Mouse (Mus musculus): ENCODE results near the gene 1600012H06Rik.
"Not testable (repeated sequence)": the region's sequence is repeated elsewhere in the genome, so short reads cannot be mapped to it uniquely, and the experiment has no call there.

Gene 1600012H06Rik

DNA sequence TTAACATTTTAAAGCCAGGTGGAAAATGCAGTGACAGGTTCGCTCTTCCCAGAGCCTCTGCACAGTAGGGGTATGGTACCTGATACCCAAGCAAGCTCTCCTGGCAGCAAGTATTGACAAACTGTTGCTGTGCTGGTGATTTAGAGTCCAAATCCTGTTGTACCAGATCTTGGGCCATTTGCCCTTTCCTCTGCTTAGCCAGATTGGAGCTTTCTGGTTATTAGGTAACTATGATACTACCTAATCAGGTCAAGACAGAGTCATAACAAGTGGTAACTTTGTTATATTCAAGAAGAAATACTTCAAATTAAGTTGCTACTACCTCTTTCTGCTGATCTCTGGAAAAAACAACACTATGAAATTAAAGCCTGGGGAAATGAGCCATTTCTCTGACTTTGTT, 1.6 kb downstream of the 1600012H06Rik start:
- DNase-seq (ENCODE audit: low spot score in 2 of 2): no peak

DNA sequence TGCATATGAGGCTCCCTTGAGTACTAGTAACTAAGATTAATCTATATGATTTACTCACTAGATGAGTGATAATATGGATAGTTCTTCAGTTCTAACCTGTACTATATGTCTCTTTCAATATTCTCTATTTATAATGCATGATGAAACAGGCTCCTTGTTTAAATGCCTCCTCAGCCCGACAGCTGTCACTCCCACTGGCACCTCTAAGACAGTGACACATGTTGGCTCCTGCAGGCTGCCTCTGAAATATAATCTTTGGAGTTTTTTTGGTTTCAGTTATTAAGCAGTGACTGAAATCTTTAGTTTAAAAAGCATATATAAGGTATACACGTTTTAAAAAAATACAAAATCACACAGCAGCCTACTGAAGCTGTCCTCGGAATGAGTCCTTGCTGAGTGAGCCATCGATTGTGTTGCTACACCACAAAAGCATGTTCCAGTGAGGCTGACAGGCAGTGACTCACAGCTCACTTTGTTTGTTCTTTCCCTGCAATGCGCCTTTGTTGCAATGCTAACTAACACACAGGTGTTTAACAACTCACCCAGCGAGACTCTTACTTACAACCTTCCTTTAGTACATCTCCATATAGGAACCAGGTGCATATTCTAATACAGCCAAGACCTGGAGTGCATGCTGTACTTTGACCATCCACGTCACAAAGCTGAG, 6.3 kb downstream of the 1600012H06Rik start:
- DNase-seq (ENCODE audit: low spot score in 2 of 2): no peak

DNA sequence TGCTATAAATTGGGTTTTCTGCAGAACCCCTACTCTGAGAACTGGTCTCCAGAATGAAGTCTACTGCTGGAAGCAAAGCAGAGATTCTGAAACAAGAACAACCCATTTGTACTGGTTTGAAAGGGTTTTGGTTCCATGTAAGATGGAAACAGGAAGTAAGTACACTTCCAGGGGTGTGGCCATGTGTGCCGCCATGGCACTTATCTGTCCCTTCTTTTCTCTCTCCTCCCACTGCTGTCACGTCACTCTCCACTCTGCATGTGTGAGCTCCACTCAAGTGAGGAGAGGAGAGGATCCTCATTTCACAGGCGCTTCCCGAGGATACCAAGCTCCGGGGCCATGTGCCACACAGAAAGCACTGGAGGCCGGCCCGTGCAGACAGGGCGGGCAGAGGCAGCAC, 10.5 kb downstream of the 1600012H06Rik start:
- DNase-seq (ENCODE audit: low spot score in 2 of 2): no peak

DNA sequence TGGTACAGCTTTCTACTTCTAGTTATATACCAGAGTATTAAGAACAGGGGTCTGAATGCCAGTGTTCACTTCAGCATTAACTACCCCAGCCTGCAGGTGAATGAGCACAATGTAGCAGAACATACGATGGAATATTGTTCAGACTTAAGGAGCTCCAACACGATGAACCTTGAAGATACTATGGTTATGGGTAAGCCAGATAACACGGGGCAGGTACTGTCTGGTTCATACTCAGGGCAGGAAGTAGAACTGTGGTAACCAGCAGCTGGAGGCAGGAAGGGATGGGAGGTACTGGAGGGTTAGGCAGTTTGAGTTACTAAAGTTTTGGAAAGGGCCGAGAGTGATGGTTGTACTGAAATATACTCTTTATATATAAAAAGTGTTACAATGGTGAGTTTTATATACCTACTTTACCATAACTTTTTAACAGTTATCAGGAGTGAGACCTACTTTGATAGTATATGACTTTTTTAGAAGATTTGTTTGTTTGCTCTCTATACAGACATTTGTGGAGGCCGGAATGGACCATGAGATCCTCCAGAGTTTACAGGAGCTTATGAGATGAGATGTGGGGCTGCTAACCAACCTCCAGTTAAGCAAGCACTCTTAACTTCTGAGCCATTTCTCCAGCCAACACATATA, 15.8 kb downstream of the 1600012H06Rik start:
- no peak for DNase-seq (ENCODE audit: low spot score in 2 of 2)

DNA sequence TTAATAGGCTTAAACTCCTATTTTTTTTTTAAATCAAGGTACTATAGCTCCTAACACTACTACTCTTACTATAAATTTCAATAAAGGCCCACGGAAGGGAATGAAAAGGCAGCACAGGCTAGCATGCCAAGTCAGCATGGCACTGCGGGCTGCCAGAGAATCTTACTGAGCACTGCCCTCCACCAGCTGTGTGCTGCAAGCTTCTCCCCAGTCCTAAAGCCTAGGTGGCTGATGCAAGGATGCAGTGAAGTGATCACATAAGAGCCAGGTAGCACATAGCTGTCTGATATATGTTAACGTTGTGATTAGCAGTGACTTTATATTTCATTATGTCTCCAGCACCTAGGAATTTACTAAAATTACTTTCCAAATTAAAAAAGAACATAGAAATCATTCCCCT, 17.0 kb downstream of the 1600012H06Rik start:
- DNase-seq (ENCODE audit: low spot score in 2 of 2): no peak

DNA sequence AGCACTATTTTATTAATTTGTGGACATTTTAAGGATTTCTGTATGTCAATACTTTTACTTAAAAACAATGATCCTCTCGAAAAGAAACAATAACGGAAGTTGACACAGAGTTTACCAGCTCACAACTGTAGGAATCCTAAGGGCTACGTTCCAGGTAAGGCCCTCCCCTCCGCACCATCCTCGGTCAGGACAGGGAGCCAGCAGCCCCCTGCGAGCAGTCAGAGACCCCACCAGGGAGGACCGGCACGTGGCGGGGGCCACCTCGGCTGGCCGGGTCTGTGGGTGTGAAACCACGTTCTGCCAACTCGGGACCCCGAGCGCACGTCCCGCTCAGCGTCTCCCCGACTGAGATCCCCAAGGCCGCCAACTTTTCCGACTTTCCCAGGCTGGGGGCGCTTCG, 17.5 kb downstream of the 1600012H06Rik start:
- no peak for DNase-seq (ENCODE audit: low spot score in 2 of 2)

DNA sequence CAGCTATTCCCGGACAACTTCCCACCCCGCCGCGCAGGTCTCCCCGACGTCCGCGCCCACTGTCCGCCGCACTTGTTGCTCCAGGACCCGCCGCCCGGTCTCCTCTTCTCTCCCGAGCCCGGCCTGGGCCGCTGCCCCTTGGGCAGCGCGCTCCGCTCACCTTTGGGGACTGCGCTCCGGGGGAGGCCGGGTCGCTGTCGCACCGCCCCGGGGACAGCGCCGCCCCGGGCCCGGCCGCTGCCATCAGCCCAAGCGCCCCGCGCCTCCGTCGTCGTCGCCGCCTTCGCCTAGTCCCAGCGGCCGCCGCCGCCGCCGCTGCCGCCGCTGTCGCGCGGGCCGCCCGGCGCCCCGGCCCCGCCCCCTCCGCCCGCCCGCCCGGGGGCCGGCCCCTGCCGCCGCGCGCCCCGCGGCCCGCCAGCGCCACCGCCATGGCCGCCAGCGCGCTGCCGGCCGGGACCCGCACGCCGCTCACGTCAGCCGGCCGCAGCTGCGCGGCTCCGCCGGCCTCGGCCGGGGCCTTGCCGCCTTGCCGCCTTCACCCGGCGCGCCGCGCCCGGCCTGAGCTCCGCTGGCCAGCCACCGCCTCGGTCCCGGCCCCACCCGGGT, 18.1 kb downstream of the 1600012H06Rik start, which contains the start of gene Phf10:
Gene Phf10, minus strand, starts transcription at position 323 of the 606 bp plus-strand sequence.
- peak in 1 of 2 experiments; percentile 11 for DNase-seq (ENCODE audit: low spot score in 2 of 2)

DNA sequence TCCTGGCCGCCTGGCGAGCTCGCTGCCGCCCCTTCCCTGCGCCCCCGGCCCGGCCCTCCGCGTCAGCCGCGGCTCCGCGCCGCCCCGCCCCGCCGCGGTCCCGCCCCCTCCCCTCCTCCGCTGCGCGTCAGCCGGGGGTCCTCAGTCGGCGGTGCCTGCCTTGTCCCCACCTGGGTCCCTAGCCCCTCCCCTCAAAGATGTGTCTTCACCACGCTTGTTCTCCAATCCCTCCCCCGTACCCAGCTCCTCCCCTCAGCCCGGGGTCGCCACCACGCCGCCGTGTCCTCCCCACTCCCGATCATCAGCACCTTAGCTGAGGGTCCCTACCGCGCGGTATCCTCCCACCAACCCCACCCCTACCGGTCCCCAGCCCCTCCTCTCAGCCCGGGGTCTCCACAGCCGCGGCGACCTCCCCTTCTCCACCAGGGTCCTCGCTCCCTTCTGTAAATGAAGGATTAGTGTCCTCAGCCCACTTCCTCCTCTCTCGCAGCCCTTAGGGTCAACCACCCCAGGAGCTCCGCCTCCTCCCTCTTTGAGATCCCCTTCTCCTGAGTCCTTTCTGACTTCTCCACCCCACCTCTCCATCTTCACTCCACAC, 18.7 kb downstream of the 1600012H06Rik start:
- DNase-seq (ENCODE audit: low spot score in 2 of 2): not testable (repeated sequence)

DNA sequence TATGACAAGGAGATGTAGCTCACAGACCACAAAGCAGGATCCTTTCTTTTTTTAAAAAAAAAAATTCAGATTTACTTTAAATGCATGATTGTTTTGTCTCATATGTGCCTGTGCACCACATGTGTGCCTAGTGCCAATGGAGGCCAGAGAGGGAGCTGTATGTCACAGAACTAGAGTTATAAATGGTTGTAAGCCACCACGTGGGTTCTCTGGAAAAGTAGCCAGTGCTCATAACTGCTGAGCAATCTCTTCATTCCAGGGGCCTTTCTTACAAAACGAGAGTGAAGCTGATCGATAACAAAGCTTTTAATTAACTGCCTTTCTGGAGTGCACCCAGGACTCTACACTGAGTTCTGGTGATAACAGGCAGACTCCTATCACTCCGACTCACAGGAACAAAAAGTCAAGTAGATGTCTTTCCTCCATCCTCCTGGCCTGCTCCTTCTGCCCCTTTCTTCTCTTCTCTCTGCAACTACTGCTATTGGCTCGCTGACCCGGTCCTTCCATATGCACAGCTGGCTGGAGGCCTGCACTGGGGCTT, 25.5 kb downstream of the 1600012H06Rik start:
- not testable (repeated sequence) for DNase-seq (ENCODE audit: low spot score in 2 of 2)

DNA sequence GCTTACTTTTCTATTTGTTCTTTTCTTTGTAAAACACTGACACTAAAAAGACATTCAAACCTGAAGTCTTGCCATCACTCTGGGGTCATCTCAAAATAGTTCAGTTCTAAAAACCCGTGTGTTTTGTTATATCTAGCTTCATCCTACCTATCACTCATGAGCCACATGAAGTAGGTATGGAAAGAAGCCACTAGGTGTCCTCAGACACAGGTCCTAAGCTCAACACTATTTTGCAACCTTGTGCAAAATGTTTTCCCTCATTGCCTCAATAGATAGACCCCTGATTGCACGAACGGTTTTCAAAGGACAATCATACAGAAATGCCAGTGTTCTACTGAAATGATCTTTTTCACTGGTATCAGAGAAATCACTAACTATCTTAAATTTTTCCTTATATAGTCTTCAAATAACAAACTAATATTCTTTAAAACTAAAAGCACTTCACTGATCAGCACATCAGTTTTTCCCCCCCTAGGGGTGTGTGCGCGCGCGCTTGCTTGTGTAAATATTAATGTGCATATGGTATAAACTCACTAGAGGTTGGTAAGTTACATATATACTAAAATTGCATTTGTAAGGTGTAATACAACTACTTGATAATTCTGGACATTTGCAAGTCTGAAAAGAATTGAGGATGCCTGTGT, 34.9 kb downstream of the 1600012H06Rik start:
- DNase-seq (ENCODE audit: low spot score in 2 of 2): not testable (repeated sequence)

DNA sequence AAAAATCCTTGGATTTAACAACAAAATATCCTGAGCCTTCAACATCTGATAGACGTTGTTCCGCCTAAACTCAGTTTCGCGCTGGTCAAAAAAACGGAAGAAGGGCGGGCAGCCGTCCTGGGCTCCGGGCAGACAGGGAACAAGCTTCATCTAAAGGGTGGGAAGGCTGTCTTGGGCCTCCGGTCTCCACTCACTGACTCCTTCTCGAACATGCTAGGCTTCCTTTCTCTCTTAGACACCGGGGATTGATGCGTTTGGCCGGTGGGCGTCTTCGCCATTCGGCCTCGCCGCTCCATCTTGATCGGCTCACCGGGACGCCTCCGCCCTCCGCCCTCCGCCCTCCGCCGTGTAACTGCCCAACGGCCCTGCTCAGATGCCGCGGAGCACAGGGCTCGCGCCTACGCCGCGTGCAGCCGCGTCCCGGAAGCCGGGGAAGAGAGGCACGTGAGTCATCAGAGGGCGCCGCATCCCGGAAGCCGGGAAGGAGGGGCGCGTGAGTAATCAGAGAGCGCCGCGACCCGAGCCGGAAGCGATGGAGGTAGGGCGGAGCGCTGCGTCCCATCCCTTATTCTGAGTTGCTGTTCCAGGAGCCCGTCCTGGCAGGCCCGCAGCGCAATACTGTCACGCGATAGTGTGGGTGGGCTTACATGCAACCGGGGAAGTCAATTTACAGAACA, 35.5 kb downstream of the 1600012H06Rik start, which contains the start of the genes 9030025P20Rik and Gm3417:
Gene 9030025P20Rik, plus strand, starts transcription at position 107 of the 677 bp plus-strand sequence.
Gene Gm3417, minus strand, starts transcription at position 429 of the 677 bp plus-strand sequence.
- DNase-seq (ENCODE audit: low spot score in 2 of 2): not testable (repeated sequence)

DNA sequence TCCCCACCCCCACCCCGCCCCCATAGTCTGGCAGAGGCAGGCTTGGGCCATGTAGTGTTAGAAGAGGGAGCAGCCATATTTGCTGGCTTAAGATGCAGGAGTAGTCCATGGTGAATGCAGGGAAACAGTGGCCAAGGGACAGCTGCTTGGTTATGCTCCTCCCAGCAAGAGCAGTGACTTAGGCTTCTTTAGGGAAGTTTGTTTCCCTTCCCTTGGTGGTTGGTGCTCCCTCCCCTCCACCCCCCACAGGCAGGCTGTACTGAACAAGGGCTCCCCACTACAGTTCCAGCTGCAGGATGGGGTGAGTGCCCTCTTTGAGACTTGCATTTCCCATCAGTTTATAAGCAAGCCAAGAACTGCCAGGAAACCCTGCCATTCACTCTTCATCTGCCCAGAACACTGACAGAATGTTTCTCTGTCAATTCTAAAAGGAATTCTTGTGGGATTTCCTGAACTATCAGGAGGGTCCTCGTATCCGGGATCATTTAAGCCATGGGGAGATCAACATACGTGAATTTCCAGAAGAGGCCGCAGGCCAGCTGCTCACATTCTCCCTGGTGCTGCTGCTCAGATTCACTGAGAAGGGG, 47.2 kb downstream of the 1600012H06Rik start:
- DNase-seq (ENCODE audit: low spot score in 2 of 2): peak in 1 of 2 experiments; percentile 5

DNA sequence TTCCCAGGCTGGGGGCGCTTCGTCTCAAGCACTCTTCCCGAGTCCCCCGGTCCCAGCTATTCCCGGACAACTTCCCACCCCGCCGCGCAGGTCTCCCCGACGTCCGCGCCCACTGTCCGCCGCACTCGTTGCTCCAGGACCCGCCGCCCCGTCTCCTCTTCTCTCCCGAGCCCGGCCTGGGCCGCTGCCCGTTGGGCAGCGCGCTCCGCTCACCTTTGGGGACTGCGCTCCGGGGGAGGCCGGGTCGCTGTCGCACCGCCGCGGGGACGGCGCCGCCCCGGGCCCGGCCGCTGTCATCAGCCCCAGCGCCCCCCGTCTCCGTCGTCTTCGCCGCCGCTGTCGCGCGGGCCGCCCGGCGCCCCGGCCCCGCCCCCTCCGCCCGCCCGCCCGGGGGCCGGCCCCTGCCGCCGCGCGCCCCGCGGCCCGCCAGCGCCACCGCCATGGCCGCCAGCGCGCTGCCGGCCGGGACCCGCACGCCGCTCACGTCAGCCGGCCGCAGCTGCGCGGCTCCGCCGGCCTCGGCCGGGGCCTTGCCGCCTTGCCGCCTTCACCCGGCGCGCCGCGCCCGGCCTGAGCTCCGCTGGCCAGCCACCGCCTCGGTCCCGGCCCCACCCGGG, 49.6 kb downstream of the 1600012H06Rik start:
- DNase-seq (ENCODE audit: low spot score in 2 of 2): not testable (repeated sequence)

DNA sequence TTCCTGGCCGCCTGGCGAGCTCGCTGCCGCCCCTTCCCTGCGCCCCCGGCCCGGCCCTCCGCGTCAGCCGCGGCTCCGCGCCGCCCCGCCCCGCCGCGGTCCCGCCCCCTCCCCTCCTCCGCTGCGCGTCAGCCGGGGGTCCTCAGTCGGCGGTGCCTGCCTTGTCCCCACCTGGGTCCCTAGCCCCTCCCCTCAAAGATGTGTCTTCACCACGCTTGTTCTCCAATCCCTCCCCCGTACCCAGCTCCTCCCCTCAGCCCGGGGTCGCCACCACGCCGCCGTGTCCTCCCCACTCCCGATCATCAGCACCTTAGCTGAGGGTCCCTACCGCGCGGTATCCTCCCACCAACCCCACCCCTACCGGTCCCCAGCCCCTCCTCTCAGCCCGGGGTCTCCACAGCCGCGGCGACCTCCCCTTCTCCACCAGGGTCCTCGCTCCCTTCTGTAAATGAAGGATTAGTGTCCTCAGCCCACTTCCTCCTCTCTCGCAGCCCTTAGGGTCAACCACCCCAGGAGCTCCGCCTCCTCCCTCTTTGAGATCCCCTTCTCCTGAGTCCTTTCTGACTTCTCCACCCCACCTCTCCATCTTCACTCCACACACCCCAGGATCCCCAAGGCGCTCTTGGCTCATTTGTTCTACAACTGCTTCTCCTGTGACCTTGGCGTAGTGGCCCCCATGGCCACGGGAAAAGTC, 50.3 kb downstream of the 1600012H06Rik start:
- DNase-seq (ENCODE audit: low spot score in 2 of 2): not testable (repeated sequence)

DNA sequence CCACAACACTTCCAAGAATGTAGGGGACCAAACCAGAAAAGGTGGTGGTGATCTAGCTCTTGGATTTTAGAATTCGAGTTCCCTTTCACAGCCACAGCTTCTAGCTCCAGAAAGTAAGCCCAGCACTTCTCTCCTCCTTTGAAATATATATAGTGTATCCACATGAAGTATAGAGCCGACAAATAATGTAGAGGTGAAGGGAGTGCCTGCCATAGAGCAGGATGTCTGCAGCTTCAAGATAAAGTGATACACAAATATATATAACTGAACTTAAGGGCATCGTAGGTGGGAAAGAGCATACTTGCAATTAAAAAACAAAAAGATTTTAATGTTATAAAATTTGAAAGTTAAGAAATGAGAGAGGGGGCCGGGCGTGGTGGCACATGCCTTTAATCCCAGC, 51.2 kb downstream of the 1600012H06Rik start:
- not testable (repeated sequence) for DNase-seq (ENCODE audit: low spot score in 2 of 2)

DNA sequence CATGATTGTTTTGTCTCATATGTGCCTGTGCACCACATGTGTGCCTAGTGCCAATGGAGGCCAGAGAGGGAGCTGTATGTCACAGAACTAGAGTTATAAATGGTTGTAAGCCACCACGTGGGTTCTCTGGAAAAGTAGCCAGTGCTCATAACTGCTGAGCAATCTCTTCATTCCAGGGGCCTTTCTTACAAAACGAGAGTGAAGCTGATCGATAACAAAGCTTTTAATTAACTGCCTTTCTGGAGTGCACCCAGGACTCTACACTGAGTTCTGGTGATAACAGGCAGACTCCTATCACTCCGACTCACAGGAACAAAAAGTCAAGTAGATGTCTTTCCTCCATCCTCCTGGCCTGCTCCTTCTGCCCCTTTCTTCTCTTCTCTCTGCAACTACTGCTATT, 57.1 kb downstream of the 1600012H06Rik start:
- DNase-seq (ENCODE audit: low spot score in 2 of 2): not testable (repeated sequence)

DNA sequence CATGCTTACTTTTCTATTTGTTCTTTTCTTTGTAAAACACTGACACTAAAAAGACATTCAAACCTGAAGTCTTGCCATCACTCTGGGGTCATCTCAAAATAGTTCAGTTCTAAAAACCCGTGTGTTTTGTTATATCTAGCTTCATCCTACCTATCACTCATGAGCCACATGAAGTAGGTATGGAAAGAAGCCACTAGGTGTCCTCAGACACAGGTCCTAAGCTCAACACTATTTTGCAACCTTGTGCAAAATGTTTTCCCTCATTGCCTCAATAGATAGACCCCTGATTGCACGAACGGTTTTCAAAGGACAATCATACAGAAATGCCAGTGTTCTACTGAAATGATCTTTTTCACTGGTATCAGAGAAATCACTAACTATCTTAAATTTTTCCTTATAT, 66.1 kb downstream of the 1600012H06Rik start:
- not testable (repeated sequence) for DNase-seq (ENCODE audit: low spot score in 2 of 2)
